Mouse (Mus musculus) cortical plate, adult 2 months (tissue): ENCODE measurements around the gene Lancl1.

Experiments used
- CTCF ChIP-seq: fragments of 200-500 bp; IDR thresholded peaks from 2 replicates; pipeline ENCODE4 v1.5.1; 2011; ENCODE audit warnings: mild to moderate bottlenecking, control low read depth, low read length; ENCODE audit not compliant: insufficient read depth; ENCODE audit errors: extremely low read depth
- POLR2A ChIP-seq: fragments of 200-500 bp; IDR thresholded peaks from 2 replicates; pipeline ENCODE4 v1.6.1; 2011; ENCODE audit warnings: mild to moderate bottlenecking, low read length, control low read depth; ENCODE audit not compliant: insufficient read depth; ENCODE audit errors: extremely low read depth

DNA sequence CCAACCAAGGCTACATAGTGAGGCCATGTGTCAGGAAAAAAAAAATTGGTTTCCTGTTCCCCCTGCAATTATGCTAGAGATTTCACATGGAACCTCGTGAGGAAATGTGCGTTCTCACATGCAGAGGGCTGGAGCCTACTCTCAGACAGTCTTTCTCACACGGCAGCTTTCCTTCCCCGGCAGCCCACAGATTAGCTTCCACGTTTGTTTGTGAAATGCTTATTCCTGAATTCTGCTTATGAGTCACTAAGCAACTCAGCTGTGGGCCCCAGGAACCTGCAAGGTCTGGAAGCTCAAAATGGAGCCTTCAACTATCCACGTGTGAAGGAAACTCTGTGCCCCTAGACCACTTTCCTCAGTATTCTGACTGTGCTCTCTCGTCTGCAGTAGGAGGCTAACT is 5.4 kb downstream of the Lancl1 start:
- TF ChIP-seq POLR2A (no peak), CTCF (no peak)
